Mouse (Mus musculus): ENCODE measurements around the gene Adcy7. TPM values are rescaled to one million over a fixed set of nuclear protein-coding genes. Genes with fewer than 3 reads are reported as not detected.

Gene Adcy7
- polyA plus RNA-seq, 1 experiment from 2014 or later, result 1.1 TPM

- 70% methylated on average over 6 of the region's 6 CpGs for whole genome bisulfite sequencing
- Histone ChIP-seq H3K4me2 (ENCODE audit: low read length) (no peak overlapping the region), H3K4me1 (ENCODE audit: control insufficient read depth, insufficient read depth, low read length) (no peaks in the 10 kb centered on the region), H3K9ac (ENCODE audit: low read length) (no peak overlapping the region), H3K27me3 (replicated peaks; ENCODE audit: control insufficient read depth, insufficient read depth, low read length) (no peaks in the 10 kb centered on the region), H3K4me3 (ENCODE audit: low read depth, low read length) (no peak overlapping the region), H3K9me3 (replicated peaks; ENCODE audit: control insufficient read depth, low read length) (no peaks in the 10 kb centered on the region), H3K36me3 (ENCODE audit: control insufficient read depth, insufficient read depth, low read length) (peaks cover 72% of the 10 kb centered on the region), H3K27ac (ENCODE audit: low read depth, low read length) (no peak overlapping the region)
- no peak for DNase-seq (ENCODE audit: low spot score)
- ATAC-seq, result no peak
These were observed 56.5 kb downstream of the Adcy7 start for GRCm38 (mm10) chr8:88328689-88329088.

DNA sequence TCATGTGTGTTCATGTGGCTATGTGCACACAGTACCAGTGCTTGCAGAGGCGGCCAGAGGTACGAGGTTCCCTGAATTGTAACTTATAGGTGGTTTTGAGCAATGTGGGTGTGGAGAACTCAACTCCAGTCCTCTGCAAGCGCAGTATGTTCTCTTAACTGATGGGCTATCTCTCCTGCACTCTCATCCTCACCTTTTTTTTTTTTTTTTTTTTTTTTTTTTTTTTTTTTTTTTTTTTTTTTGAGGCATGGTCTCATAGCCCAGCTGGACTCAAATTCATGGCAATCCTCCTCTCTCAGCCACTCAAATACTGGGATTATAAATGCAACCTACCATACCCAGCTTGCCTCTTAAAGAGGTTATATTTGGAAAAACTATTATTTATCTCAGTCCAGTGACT, 58.6 kb downstream of the Adcy7 start:
- H3K4me1 ChIP-seq (ENCODE audit: control insufficient read depth, insufficient read depth, low read length), result no peaks in the 10 kb centered on the region
- no peak overlapping the region for H3K9ac ChIP-seq (ENCODE audit: low read length)
- ATAC-seq (no peak), DNase-seq (ENCODE audit: low spot score) (no peak)
- H3K4me3 ChIP-seq (ENCODE audit: low read depth, low read length), result no peak overlapping the region
- peaks cover 86% of the 10 kb centered on the region for H3K36me3 ChIP-seq (ENCODE audit: control insufficient read depth, insufficient read depth, low read length)
- no peak overlapping the region for H3K27ac ChIP-seq (ENCODE audit: low read depth, low read length)
- 93% methylated on average over 3 of the region's 3 CpGs for WGBS
- H3K27me3 ChIP-seq (replicated peaks; ENCODE audit: control insufficient read depth, insufficient read depth, low read length), result no peaks in the 10 kb centered on the region
- H3K9me3 ChIP-seq (replicated peaks; ENCODE audit: control insufficient read depth, low read length), result no peaks in the 10 kb centered on the region
- no peak overlapping the region for H3K4me2 ChIP-seq (ENCODE audit: low read length)

- Histone ChIP-seq H3K9me3 (replicated peaks; ENCODE audit: control insufficient read depth, low read length) (no peaks in the 10 kb centered on the region), H3K4me3 (ENCODE audit: low read depth, low read length) (no peak overlapping the region), H3K4me1 (ENCODE audit: control insufficient read depth, insufficient read depth, low read length) (no peaks in the 10 kb centered on the region), H3K4me2 (ENCODE audit: low read length) (no peak overlapping the region), H3K36me3 (ENCODE audit: control insufficient read depth, insufficient read depth, low read length) (peaks cover 75% of the 10 kb centered on the region), H3K9ac (ENCODE audit: low read length) (no peak overlapping the region), H3K27ac (ENCODE audit: low read depth, low read length) (no peak overlapping the region), H3K27me3 (replicated peaks; ENCODE audit: control insufficient read depth, insufficient read depth, low read length) (no peaks in the 10 kb centered on the region)
- DNase-seq (ENCODE audit: low spot score) (no peak), ATAC-seq (no peak)
- WGBS, result 78% methylated on average over 2 of the region's 2 CpGs
These were observed 62.2 kb downstream of the Adcy7 start for GRCm38 (mm10) chr8:88334384-88334783.

DNA sequence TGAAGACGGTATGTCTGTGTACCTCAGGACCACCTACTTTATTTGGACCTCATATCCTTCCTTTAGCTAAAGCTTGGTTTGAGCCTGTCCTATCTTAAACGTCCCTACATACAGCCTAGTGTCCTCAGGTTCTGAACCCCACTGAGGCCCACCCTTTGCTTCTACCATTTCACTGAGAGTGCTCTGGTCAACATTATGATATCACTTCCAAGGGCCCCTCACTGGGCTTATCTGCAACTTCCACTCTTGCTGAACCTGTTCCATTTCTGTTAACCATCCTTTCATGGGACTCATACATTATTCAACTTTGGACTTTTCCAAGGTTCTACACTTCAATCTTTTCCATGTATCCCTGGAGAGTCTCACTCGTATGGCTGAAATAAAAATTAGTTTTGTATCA, 62.8 kb downstream of the Adcy7 start:
- Histone ChIP-seq H3K4me1 (ENCODE audit: control insufficient read depth, insufficient read depth, low read length) (no peaks in the 10 kb centered on the region), H3K27me3 (replicated peaks; ENCODE audit: control insufficient read depth, insufficient read depth, low read length) (no peaks in the 10 kb centered on the region), H3K4me3 (ENCODE audit: low read depth, low read length) (no peak overlapping the region), H3K4me2 (ENCODE audit: low read length) (no peak overlapping the region), H3K9ac (ENCODE audit: low read length) (no peak overlapping the region), H3K27ac (ENCODE audit: low read depth, low read length) (no peak overlapping the region), H3K9me3 (replicated peaks; ENCODE audit: control insufficient read depth, low read length) (no peaks in the 10 kb centered on the region), H3K36me3 (ENCODE audit: control insufficient read depth, insufficient read depth, low read length) (peaks cover 75% of the 10 kb centered on the region)
- 88% methylated on average over 3 of the region's 3 CpGs for WGBS
- ATAC-seq (no peak), DNase-seq (ENCODE audit: low spot score) (no peak)

- peaks cover 83% of the 10 kb centered on the region for H3K36me3 ChIP-seq (ENCODE audit: control insufficient read depth, insufficient read depth, low read length)
- WGBS, result 40% methylated on average over 3 of the region's 3 CpGs
These were observed 67.0 kb downstream of the Adcy7 start for GRCm38 (mm10) chr8:88339221-88339620.

GRCm38 (mm10) chr8:88339887-88340695, 67.9 kb downstream of the Adcy7 start:
- 79% methylated on average over 2 of the region's 2 CpGs for WGBS

More at GRCm38 (mm10) chr8:88339221-88339620, 67.0 kb downstream of the Adcy7 start:
- Histone ChIP-seq H3K4me1 (ENCODE audit: control insufficient read depth, insufficient read depth, low read length) (no peaks in the 10 kb centered on the region), H3K4me3 (ENCODE audit: low read depth, low read length) (no peak overlapping the region), H3K9me3 (replicated peaks; ENCODE audit: control insufficient read depth, low read length) (no peaks in the 10 kb centered on the region), H3K27ac (ENCODE audit: low read depth, low read length) (no peak overlapping the region), H3K4me2 (ENCODE audit: low read length) (no peak overlapping the region), H3K27me3 (replicated peaks; ENCODE audit: control insufficient read depth, insufficient read depth, low read length) (no peaks in the 10 kb centered on the region), H3K9ac (ENCODE audit: low read length) (no peak overlapping the region)
- ATAC-seq (no peak), DNase-seq (ENCODE audit: low spot score) (peak; percentile 46)

GRCm38 (mm10) chr8:88342026-88342425, 69.8 kb downstream of the Adcy7 start:
- no peaks in the 10 kb centered on the region for H3K27me3 ChIP-seq (replicated peaks; ENCODE audit: control insufficient read depth, insufficient read depth, low read length)
- no peak overlapping the region for H3K4me3 ChIP-seq (ENCODE audit: low read depth, low read length)
- H3K4me2 ChIP-seq (ENCODE audit: low read length), result no peak overlapping the region
- H3K9ac ChIP-seq (ENCODE audit: low read length), result no peak overlapping the region
- no peaks in the 10 kb centered on the region for H3K4me1 ChIP-seq (ENCODE audit: control insufficient read depth, insufficient read depth, low read length)
- WGBS, result 92% methylated on average over 4 of the region's 4 CpGs
- ATAC-seq (no peak), DNase-seq (ENCODE audit: low spot score) (no peak)
- H3K9me3 ChIP-seq (replicated peaks; ENCODE audit: control insufficient read depth, low read length), result no peaks in the 10 kb centered on the region
- no peak overlapping the region for H3K27ac ChIP-seq (ENCODE audit: low read depth, low read length)
- H3K36me3 ChIP-seq (ENCODE audit: control insufficient read depth, insufficient read depth, low read length), result peaks cover 84% of the 10 kb centered on the region

More at GRCm38 (mm10) chr8:88339887-88340695, 67.9 kb downstream of the Adcy7 start:
- no peaks in the 10 kb centered on the region for H3K27me3 ChIP-seq (replicated peaks; ENCODE audit: control insufficient read depth, insufficient read depth, low read length)
- ATAC-seq (no peak), DNase-seq (ENCODE audit: low spot score) (no peak)
- no peaks in the 10 kb centered on the region for H3K4me1 ChIP-seq (ENCODE audit: control insufficient read depth, insufficient read depth, low read length)
- no peak overlapping the region for H3K4me3 ChIP-seq (ENCODE audit: low read depth, low read length)
- H3K36me3 ChIP-seq (ENCODE audit: control insufficient read depth, insufficient read depth, low read length), result peaks cover 83% of the 10 kb centered on the region
- H3K27ac ChIP-seq (ENCODE audit: low read depth, low read length), result no peak overlapping the region
- H3K9ac ChIP-seq (ENCODE audit: low read length), result no peak overlapping the region
- H3K9me3 ChIP-seq (replicated peaks; ENCODE audit: control insufficient read depth, low read length), result no peaks in the 10 kb centered on the region
- H3K4me2 ChIP-seq (ENCODE audit: low read length), result no peak overlapping the region

DNA sequence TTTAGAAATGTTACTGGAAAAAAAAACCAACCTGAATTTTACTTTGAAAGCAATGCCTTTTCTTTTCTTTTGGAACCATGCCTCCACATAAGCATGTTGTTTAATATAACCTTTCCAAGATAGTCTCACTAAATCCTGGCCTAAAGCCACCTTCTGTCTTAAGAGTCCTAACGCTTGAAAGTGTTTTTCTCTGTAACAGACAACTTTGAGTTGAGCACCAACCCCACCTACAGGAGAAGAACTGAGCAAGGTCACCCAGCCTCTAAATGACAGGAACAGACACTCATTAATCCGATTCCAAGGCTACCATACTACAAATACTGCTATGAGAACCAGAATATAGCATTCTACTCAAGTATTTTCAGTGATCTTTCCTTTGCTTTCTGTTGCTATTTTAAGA, 76.8 kb downstream of the Adcy7 start:
- H3K27me3 ChIP-seq (replicated peaks; ENCODE audit: control insufficient read depth, insufficient read depth, low read length), result no peaks in the 10 kb centered on the region
- no peaks in the 10 kb centered on the region for H3K4me1 ChIP-seq (ENCODE audit: control insufficient read depth, insufficient read depth, low read length)
- WGBS, result 79% methylated on average over 2 of the region's 2 CpGs
- no peak for DNase-seq (ENCODE audit: low spot score)
- H3K4me2 ChIP-seq (ENCODE audit: low read length), result no peak overlapping the region
- H3K9me3 ChIP-seq (replicated peaks; ENCODE audit: control insufficient read depth, low read length), result no peaks in the 10 kb centered on the region
- H3K36me3 ChIP-seq (ENCODE audit: control insufficient read depth, insufficient read depth, low read length), result peaks cover 85% of the 10 kb centered on the region
- H3K9ac ChIP-seq (ENCODE audit: low read length), result no peak overlapping the region
- no peak overlapping the region for H3K27ac ChIP-seq (ENCODE audit: low read depth, low read length)
- H3K4me3 ChIP-seq (ENCODE audit: low read depth, low read length), result no peak overlapping the region
- no peak for ATAC-seq

- Histone ChIP-seq H3K9ac (ENCODE audit: low read length) (no peak overlapping the region), H3K4me1 (ENCODE audit: control insufficient read depth, insufficient read depth, low read length) (peaks cover 13% of the 10 kb centered on the region), H3K4me3 (ENCODE audit: low read depth, low read length) (no peak overlapping the region), H3K27me3 (replicated peaks; ENCODE audit: control insufficient read depth, insufficient read depth, low read length) (no peaks in the 10 kb centered on the region), H3K36me3 (ENCODE audit: control insufficient read depth, insufficient read depth, low read length) (peaks cover 68% of the 10 kb centered on the region), H3K4me2 (ENCODE audit: low read length) (no peak overlapping the region), H3K27ac (ENCODE audit: low read depth, low read length) (no peak overlapping the region), H3K9me3 (replicated peaks; ENCODE audit: control insufficient read depth, low read length) (no peaks in the 10 kb centered on the region)
- WGBS, result 64% methylated on average over 5 of the region's 5 CpGs
- DNase-seq (ENCODE audit: low spot score), result no peak
- ATAC-seq, result no peak
These were observed 85.2 kb downstream of the Adcy7 start for GRCm38 (mm10) chr8:88357226-88357933.
